Mouse (Mus musculus) small intestine, adult 2 months (tissue): Measurements from ENCODE around the gene 2900011O08Rik.
"Not testable (repeated sequence)": the region's sequence is repeated elsewhere in the genome, so short reads cannot be mapped to it uniquely, and the experiment has no call there.

ENCODE experiments used
- CTCF ChIP-seq: fragments of 200-500 bp; IDR thresholded peaks from 2 replicates; pipeline ENCODE4 v1.5.1; 2012; ENCODE audit warnings: low read depth, mild to moderate bottlenecking, control low read depth, inconsistent platforms, low read length, moderate library complexity, mixed read lengths; ENCODE audit not compliant: insufficient replicate concordance, insufficient read length; ENCODE audit errors: extremely low read depth
- POLR2A ChIP-seq: fragments of 200-500 bp; IDR thresholded peaks from 2 replicates; pipeline ENCODE4 v1.6.1; 2012; ENCODE audit warnings: low read depth, mild to moderate bottlenecking, control low read depth, inconsistent platforms, low read length, moderate library complexity

DNA sequence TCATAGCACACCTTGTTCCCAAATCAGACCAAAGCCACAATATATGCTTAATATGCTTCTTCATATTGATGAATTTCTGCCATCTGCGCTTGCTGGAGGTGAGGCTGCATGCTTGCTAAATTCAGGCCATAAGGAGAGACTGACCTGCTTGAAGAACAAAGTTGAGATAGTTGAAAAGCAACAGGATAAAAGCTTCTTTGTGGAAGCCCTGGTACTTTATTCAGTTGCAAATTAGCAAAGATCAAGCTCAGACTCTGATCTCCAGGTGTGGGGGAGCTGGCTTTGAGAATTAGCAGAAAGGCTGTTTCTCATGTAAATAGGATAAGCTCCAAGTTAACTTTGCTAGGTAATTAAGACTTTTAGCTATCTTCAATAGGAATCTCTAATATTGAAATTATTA, 9.4 kb upstream of the 2900011O08Rik start:
- not testable (repeated sequence) for TF ChIP-seq CTCF, POLR2A
